In the genomic region with DNA sequence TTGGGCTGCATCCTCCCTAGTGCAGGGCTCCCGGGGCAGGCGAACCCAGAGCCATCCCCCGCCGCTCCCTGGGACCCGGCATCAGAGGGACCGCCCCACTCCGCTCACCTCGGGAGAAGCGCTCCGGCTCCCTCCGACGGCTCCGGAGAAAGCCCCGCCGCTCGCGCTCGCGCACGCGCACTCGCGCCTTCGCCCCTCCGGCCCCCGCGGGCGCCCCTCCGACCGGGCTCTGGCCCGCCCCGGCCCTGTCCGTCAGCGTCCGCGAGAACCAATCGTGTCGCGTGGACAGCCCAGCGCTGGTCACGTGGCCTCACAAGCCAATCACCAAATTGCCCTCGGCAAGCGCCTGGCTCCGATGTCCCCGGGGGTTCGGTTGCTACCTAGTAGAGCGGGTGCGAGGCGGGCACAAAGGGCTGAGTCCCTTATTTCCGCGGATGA, we compare ENCODE assay signal across 8 mouse cellular contexts. TPM values are rescaled to one million over a fixed set of nuclear protein-coding genes. Genes with fewer than 3 reads are reported as not detected.
DNase-seq lines count a peak whose midpoint lies in the region.

Gene Tmem108 (minus strand): TSS at position 191 of the 438 bp plus-strand sequence.

- peaks cover 41% of the 10 kb centered on the region for H3K4me1 ChIP-seq in midbrain, embryonic 10.5 days

- peaks cover 47% of the 10 kb centered on the region for H3K27me3 ChIP-seq in midbrain, embryonic 10.5 days (ENCODE audit: low read depth, poor library complexity, severe bottlenecking)

- peak within 1 kb of the TSS; percentile 83 for H3K27ac ChIP-seq in midbrain, embryonic 10.5 days (replicated peaks)

- peak; percentile 73 to 83 for DNase-seq in adrenal gland, adult 18-20 months (ENCODE audit: low spot score in 2 of 2)
- DNase-seq in embryo, embryonic 11 days = peak; percentile 97
- peak; percentile 99 for DNase-seq in heart, adult 11 months
- DNase-seq in kidney, adult 11 months = peak; percentile 87
- peak; percentile 93 to 94 for DNase-seq in left cerebral cortex, postnatal 36 days (ENCODE audit: low spot score in 2 of 2)
- peak; percentile 94 for DNase-seq in midbrain, embryonic 10.5 days (ENCODE audit: low spot score)
- peak; percentile 8 for DNase-seq in skeletal muscle tissue, adult 2 months (ENCODE audit: low read depth, low spot score)
- peak; percentile 86 for DNase-seq in yolk sac, embryonic 10.5 days (ENCODE audit: low spot score)

- under 1% methylated on average over 51 of the region's 51 CpGs for WGBS in midbrain, embryonic 10.5 days

- intact Hi-C loops in left cerebral cortex, postnatal 36 days (cut with DNase I) = loop anchor here (2.0 kb wide), 1 partner anchor 271 kb away; no protein-coding TSS in a partner anchor

- H3K9me3 ChIP-seq in midbrain, embryonic 10.5 days (replicated peaks) = no peaks in the 10 kb centered on the region

- peak within 1 kb of the TSS; percentile 80 for H3K4me3 ChIP-seq in midbrain, embryonic 10.5 days

- H3K36me3 ChIP-seq in midbrain, embryonic 10.5 days = no peaks in the 10 kb centered on the region

RNA-seq across cellular contexts. Expression of gene Tmem108, which starts in this region (rescaled TPM):
- 1 to 10 TPM; 3.7 TPM for total RNA-seq in adrenal gland, adult 18-20 months (2021)
- 10 to 100 TPM; 22.7 to 30.3 TPM for total RNA-seq in left cerebral cortex, postnatal 36 days (2021)
- 14.4 and 15.6 TPM in 2 replicates for polyA plus RNA-seq in midbrain, embryonic 10.5 days (2016; fragmentation: Nextera tagmentation; extraction: Ambion mirVana)

Comparison
In these comparisons a context has a peak if more than half of its experiments do, and no peak if none do; other contexts are left out.
1. Peak in every context shown above with its lines: DNase-seq, H3K4me3 ChIP-seq and H3K27ac ChIP-seq.
2. RNA of gene Tmem108 (total RNA-seq): 22.7 to 30.3 TPM in left cerebral cortex, postnatal 36 days; 3.7 TPM in adrenal gland, adult 18-20 months; every median in the first group is over 4 times any median in the second.
3. DNase-seq: peak in every context shown above with its lines; median percentile 99 in heart, adult 11 months; 97 in embryo, embryonic 11 days; 94 in midbrain, embryonic 10.5 days; 94 in left cerebral cortex, postnatal 36 days; 87 in kidney, adult 11 months; 86 in yolk sac, embryonic 10.5 days; 78 in adrenal gland, adult 18-20 months; 8 in skeletal muscle tissue, adult 2 months.